Mouse (Mus musculus) mouse trophoblast stem cell (cell line): ENCODE results near the gene Setd7.

ENCODE experiments used
- in situ Hi-C, 2 experiments: fragments of 300-500 bp; cut with MseI, MboI; formaldehyde crosslinking; loops; 2 replicates in 1 of 2; 3 replicates in 1 of 2; pipeline ENCODE4 v1.15.1; 2025

The Setd7 gene

GRCm38 (mm10) chr3:51517878-51518762 is 42.6 kb downstream of the Setd7 start:
- in situ Hi-C loops = no loop called here

- in situ Hi-C loops = no loop called here
These were observed 43.2 kb downstream of the Setd7 start for GRCm38 (mm10) chr3:51517467-51517866.

- in situ Hi-C loops = no loop called here
These were observed 48.7 kb downstream of the Setd7 start for GRCm38 (mm10) chr3:51511983-51512382.

GRCm38 (mm10) chr3:51510903-51511302 is 49.8 kb downstream of the Setd7 start:
- in situ Hi-C loops = no loop called here

GRCm38 (mm10) chr3:51505465-51505864 is 55.2 kb downstream of the Setd7 start:
- in situ Hi-C loops = no loop called here

GRCm38 (mm10) chr3:51504385-51504952 is 56.2 kb downstream of the Setd7 start:
- in situ Hi-C loops = no loop called here

GRCm38 (mm10) chr3:51499876-51500275 is 60.8 kb downstream of the Setd7 start:
- in situ Hi-C loops = no loop called here

- in situ Hi-C loops = no loop called here
These were observed 62.0 kb downstream of the Setd7 start for GRCm38 (mm10) chr3:51498659-51499058.

- in situ Hi-C loops = no loop called here
These were observed 62.7 kb downstream of the Setd7 start for GRCm38 (mm10) chr3:51497978-51498377.

- in situ Hi-C loops = no loop called here
These were observed 65.0 kb downstream of the Setd7 start for GRCm38 (mm10) chr3:51495646-51496045.

GRCm38 (mm10) chr3:51494466-51494865 is 66.2 kb downstream of the Setd7 start:
- in situ Hi-C loops = no loop called here

GRCm38 (mm10) chr3:51493272-51493838 is 67.3 kb downstream of the Setd7 start:
- in situ Hi-C loops = no loop called here

- in situ Hi-C loops = no loop called here
These were observed 70.5 kb downstream of the Setd7 start for GRCm38 (mm10) chr3:51490088-51490753.

- in situ Hi-C loops = no loop called here
These were observed 74.0 kb downstream of the Setd7 start for GRCm38 (mm10) chr3:51486491-51487195.

- in situ Hi-C loops = no loop called here
These were observed 75.3 kb downstream of the Setd7 start for GRCm38 (mm10) chr3:51485347-51485746.

GRCm38 (mm10) chr3:51484370-51484769 is 76.3 kb downstream of the Setd7 start:
- in situ Hi-C loops = no loop called here

GRCm38 (mm10) chr3:51483741-51484359 is 76.8 kb downstream of the Setd7 start, which contains the start of gene Rab33b:
Rab33b (plus strand) TSS chr3:51483920.
- in situ Hi-C loops = no loop called here

GRCm38 (mm10) chr3:51482781-51483180 is 77.9 kb downstream of the Setd7 start:
- in situ Hi-C loops = no loop called here

- in situ Hi-C loops = no loop called here
These were observed 78.8 kb downstream of the Setd7 start for GRCm38 (mm10) chr3:51481881-51482280.

GRCm38 (mm10) chr3:51481059-51481458 is 79.6 kb downstream of the Setd7 start:
- in situ Hi-C loops = no loop called here

- in situ Hi-C loops = no loop called here
These were observed 80.8 kb downstream of the Setd7 start for GRCm38 (mm10) chr3:51479893-51480292.
